Mouse (Mus musculus): ENCODE data around the gene Rhox10.

GRCm38 (mm10) chrX:38066175-38066574, at the start of gene Rhox10:
- TF ChIP-seq CTCF (IDR thresholded peaks at IDR 0.05; ENCODE audit: borderline replicate concordance, control insufficient read depth, extremely low read depth, insufficient read depth, low read length, poor library complexity) = no peak
- TF ChIP-seq POLR2A (IDR thresholded peaks at IDR 0.05; ENCODE audit: control insufficient read depth, extremely low read depth, insufficient read depth, low read length, poor library complexity) = no peak

Measured in thymus, adult 2 months (tissue).